Mouse (Mus musculus): Measurements from ENCODE around the gene Slc12a7. TPM values are rescaled to one million over a fixed set of nuclear protein-coding genes. Genes with fewer than 3 reads are reported as not detected.

The Slc12a7 gene
- polyA plus RNA-seq, 1 experiment from 2014 or later: 28.1 TPM

DNA sequence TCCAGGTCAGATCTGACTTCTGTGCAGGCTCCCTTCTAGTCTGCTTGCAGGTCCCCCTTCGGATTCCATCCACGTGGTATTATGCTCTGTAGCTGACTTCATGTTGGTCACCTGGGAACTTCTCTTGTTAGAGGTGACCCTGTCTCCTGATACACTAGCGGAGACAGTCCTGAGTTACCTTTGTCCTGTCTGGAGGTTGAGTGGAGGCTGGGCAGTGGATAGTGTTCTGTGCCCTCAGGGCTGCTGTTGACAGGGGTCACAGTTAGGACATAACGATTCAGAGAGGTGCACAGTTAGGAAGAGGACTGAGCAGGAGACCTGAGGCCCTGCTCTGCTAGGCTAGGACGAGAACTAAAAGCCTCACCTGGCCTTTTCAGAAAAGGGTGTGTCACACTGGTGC is 34.9 kb downstream of the Slc12a7 start:
- WGBS: 70% methylated on average over 5 of the region's 5 CpGs
- no peaks in the 10 kb centered on the region for H3K9me3 ChIP-seq (ENCODE audit: low read length)
- H3K4me1 ChIP-seq (ENCODE audit: insufficient read depth, low read length): peaks cover 76% of the 10 kb centered on the region
- 0 out of 2 replicates have a peak, but pooled peaks cover 3% of the 10 kb centered on the region for H3K36me3 ChIP-seq (ENCODE audit: insufficient read depth, low read length)
- H3K27me3 ChIP-seq (ENCODE audit: insufficient read depth, low read length): no peaks in the 10 kb centered on the region
- no peak overlapping the region for H3K27ac ChIP-seq (ENCODE audit: low read length)
- H3K9ac ChIP-seq (replicated peaks; ENCODE audit: low read length): no peak overlapping the region; the same call in 1 of the 2 replicates
- H3K4me2 ChIP-seq (replicated peaks; ENCODE audit: low read depth, low read length): no peak overlapping the region
- no peak for ATAC-seq (ENCODE audit: low FRiP score, low TSS enrichment)
- H3K4me3 ChIP-seq (ENCODE audit: low read length): no peak overlapping the region

DNA sequence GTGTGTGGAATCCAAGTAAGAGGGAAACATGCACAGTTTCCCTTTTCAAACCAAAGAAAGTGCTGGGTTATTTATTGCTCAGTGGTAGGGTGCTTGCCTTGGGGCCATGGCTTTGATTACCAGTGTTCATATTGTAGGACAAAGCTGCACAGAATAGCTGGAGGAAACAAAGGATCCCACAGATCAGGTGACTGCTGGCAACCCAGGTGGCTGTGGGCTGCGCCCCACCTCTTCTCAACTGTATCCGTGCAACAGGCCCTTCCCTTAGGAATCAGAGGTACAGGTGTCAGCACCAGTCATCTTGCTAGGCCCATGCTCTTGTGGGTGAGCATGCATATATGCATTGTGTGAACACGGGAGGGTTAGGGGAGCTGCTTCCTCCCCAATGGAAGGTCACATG is 35.4 kb downstream of the Slc12a7 start:
- no peaks in the 10 kb centered on the region for H3K9me3 ChIP-seq (ENCODE audit: low read length)
- H3K36me3 ChIP-seq (ENCODE audit: insufficient read depth, low read length): 0 out of 2 replicates have a peak, but pooled peaks cover 3% of the 10 kb centered on the region
- H3K4me2 ChIP-seq (replicated peaks; ENCODE audit: low read depth, low read length): no peak overlapping the region
- H3K4me3 ChIP-seq (ENCODE audit: low read length): no peak overlapping the region
- no peak overlapping the region for H3K27ac ChIP-seq (ENCODE audit: low read length)
- peaks cover 82% of the 10 kb centered on the region for H3K4me1 ChIP-seq (ENCODE audit: insufficient read depth, low read length)
- H3K9ac ChIP-seq (replicated peaks; ENCODE audit: low read length): no peak overlapping the region
- H3K27me3 ChIP-seq (ENCODE audit: insufficient read depth, low read length): no peaks in the 10 kb centered on the region
- WGBS: 67% methylated on average over 3 of the region's 3 CpGs
- ATAC-seq (ENCODE audit: low FRiP score, low TSS enrichment): no peak

DNA sequence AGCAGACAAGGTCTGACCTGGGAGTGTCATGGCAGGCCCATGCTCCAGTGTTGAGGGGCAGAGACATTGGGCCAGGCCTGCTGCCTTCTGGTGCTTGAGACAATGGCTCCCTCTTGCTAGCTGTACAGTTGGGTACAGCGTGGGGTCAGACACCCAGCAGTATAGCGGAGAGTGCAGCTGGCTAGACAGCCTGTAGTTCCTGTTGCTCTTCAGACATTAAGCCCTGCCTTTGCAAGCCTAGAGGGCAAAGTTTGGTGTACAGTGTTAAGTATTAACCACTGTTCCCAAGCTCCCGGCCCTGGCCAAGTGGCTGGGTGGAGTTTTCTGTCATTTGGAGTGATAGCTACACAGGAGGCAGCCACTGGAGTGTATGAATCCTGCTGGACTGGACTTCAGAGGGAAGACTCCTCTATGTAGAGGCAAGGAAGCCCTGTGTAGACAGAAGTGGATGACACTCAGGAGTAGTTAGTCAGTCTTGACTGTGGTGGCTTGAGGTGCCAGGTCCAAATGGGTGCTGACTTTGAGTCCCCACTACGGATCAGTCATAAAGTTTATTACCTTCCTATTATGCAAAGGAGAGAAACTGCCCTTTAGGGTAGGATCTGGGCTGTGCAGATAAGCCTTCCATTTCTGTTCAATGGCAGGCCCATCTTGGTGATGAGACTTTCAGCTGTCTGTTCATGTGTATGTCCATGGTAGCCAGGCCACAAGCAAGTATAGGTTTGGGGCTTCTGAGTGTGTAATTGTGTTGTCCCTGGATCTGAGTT is 37.2 kb downstream of the Slc12a7 start:
- Histone ChIP-seq H3K9ac (replicated peaks; ENCODE audit: low read length) (0 out of 2 replicates have a peak overlapping the region, but pooled peaks have one; percentile 11), H3K4me2 (replicated peaks; ENCODE audit: low read depth, low read length) (no peak overlapping the region; the same call in 1 of the 2 replicates), H3K9me3 (ENCODE audit: low read length) (no peaks in the 10 kb centered on the region), H3K27ac (ENCODE audit: low read length) (peak overlapping the region; percentile 79), H3K36me3 (ENCODE audit: insufficient read depth, low read length) (0 out of 2 replicates have a peak, but pooled peaks cover 3% of the 10 kb centered on the region), H3K4me3 (ENCODE audit: low read length) (no peak overlapping the region), H3K27me3 (ENCODE audit: insufficient read depth, low read length) (no peaks in the 10 kb centered on the region), H3K4me1 (ENCODE audit: insufficient read depth, low read length) (peaks cover 80% of the 10 kb centered on the region)
- WGBS: 42% methylated on average over 4 of the region's 4 CpGs
- ATAC-seq (ENCODE audit: low FRiP score, low TSS enrichment): peak; percentile 86

DNA sequence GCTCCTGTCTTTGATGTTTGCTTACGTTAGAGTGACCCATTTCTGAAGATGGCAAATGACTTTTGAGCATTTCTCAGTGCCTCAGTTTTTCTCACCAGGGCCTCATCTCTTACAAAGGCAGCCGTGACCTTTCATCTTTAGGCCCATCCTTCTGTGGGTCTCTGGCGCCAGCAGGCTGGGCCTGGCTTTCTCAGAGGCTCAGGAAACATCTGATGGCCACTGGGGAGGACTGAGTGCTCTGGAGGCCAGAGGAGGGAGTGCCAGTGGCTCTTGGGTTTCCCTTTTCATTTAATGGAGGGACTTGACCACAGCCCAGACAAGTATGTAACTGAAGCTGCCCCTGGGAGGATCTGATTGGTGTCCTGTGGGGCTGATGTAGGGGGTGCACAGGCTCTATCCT is 38.2 kb downstream of the Slc12a7 start:
- Histone ChIP-seq H3K4me3 (ENCODE audit: low read length) (no peak overlapping the region), H3K36me3 (ENCODE audit: insufficient read depth, low read length) (0 out of 2 replicates have a peak, but pooled peaks cover 3% of the 10 kb centered on the region), H3K27ac (ENCODE audit: low read length) (peak overlapping the region; percentile 53; the same call in 1 of the 2 replicates), H3K9ac (replicated peaks; ENCODE audit: low read length) (no peak overlapping the region), H3K27me3 (ENCODE audit: insufficient read depth, low read length) (no peaks in the 10 kb centered on the region), H3K4me1 (ENCODE audit: insufficient read depth, low read length) (peaks cover 73% of the 10 kb centered on the region), H3K4me2 (replicated peaks; ENCODE audit: low read depth, low read length) (no peak overlapping the region), H3K9me3 (ENCODE audit: low read length) (no peaks in the 10 kb centered on the region)
- 39% methylated on average over 3 of the region's 3 CpGs for WGBS
- peak; percentile 17; the same call in 1 of the 2 replicates for ATAC-seq (ENCODE audit: low FRiP score, low TSS enrichment)

DNA sequence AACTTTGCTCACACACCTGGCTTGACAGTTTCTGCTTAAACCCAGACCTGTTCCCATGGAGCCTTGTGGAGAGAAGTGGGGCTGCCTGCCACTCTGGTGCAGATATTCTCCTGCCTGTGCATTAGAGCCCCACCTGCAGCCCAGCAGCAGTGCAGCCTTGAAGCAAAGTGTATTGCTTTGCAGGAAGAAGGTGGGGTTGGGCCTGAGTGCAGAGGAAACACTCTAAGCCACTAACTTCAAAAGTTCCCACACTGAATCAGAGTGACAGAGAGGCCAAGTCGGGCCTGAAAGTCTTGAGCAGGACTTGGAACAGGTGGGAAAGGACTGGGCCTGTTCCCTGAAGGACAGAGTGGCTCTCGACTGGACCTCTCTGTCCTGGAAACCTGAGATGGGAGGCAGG is 39.8 kb downstream of the Slc12a7 start:
- Histone ChIP-seq H3K4me2 (replicated peaks; ENCODE audit: low read depth, low read length) (no peak overlapping the region), H3K27ac (ENCODE audit: low read length) (peak overlapping the region; percentile 59; the same call in 1 of the 2 replicates), H3K4me3 (ENCODE audit: low read length) (no peak overlapping the region), H3K9me3 (ENCODE audit: low read length) (no peaks in the 10 kb centered on the region), H3K27me3 (ENCODE audit: insufficient read depth, low read length) (no peaks in the 10 kb centered on the region), H3K36me3 (ENCODE audit: insufficient read depth, low read length) (0 out of 2 replicates have a peak, but pooled peaks cover 3% of the 10 kb centered on the region), H3K9ac (replicated peaks; ENCODE audit: low read length) (peak overlapping the region; percentile 36; the same call in 1 of the 2 replicates), H3K4me1 (ENCODE audit: insufficient read depth, low read length) (peaks cover 61% of the 10 kb centered on the region)
- no peak for ATAC-seq (ENCODE audit: low FRiP score, low TSS enrichment)
- WGBS: 27% methylated on average over 2 of the region's 2 CpGs

DNA sequence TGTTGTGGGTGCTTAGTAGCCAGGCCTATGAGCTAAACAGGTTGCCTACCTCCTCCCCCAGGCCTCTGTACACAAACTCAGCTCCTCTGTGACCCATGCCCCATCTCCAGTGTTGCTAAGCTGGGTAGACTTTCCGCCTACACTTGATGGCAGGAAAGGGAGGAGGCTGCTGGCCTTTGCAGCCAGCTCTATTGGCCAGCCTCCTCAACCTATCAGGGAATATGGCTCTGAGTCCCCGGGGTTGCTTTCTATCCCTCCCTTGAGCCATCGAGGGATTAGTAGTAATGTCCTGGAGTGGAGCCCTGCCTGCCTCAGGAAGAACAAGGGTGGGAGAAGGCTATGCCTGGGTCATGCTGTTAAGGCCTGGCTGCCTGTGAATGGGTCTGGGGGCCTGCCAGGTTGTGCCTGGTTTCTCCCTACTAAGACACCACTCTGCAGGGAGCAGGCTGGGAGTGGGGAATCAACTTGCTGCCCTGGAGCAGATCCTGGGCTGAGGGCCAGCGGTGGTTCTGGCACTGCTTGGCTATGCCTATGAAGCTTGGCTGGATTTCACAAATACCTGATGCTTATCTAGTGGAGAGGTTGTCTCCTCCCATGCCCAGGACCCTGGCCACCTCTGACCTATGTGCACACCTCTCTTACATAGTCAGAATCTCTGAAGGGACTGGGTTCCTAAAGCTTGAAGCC is 40.8 kb downstream of the Slc12a7 start:
- 0 out of 2 replicates have a peak overlapping the region, but pooled peaks have one; percentile 9 for H3K9ac ChIP-seq (replicated peaks; ENCODE audit: low read length)
- 42% methylated on average over 4 of the region's 4 CpGs for WGBS
- no peaks in the 10 kb centered on the region for H3K9me3 ChIP-seq (ENCODE audit: low read length)
- no peak for ATAC-seq (ENCODE audit: low FRiP score, low TSS enrichment)
- H3K4me3 ChIP-seq (ENCODE audit: low read length): no peak overlapping the region
- H3K4me2 ChIP-seq (replicated peaks; ENCODE audit: low read depth, low read length): no peak overlapping the region
- H3K27me3 ChIP-seq (ENCODE audit: insufficient read depth, low read length): no peaks in the 10 kb centered on the region
- peaks cover 51% of the 10 kb centered on the region for H3K4me1 ChIP-seq (ENCODE audit: insufficient read depth, low read length)
- H3K36me3 ChIP-seq (ENCODE audit: insufficient read depth, low read length): no peaks in the 10 kb centered on the region
- peak overlapping the region; percentile 59; the same call in 1 of the 2 replicates for H3K27ac ChIP-seq (ENCODE audit: low read length)

DNA sequence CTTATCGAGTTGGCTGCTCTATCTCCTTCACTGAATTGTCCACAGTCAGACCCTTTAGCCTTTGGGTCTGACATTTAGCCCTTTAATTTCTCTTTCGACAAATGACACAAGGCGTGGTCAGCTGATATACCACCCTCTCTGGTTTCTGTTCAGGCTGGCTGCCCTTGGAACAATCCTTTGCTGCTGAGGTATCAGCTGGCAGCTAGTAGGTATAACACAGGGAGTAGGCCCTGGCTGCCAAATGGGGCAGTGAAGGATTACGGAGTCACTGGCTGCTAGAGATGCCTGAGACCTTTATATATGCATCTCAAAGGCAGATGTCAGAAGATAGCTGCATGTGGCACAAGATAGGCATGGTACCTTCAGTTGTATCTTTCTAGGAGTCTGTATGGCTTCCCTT is 42.9 kb downstream of the Slc12a7 start:
- Histone ChIP-seq H3K4me3 (ENCODE audit: low read length) (no peak overlapping the region), H3K4me1 (ENCODE audit: insufficient read depth, low read length) (peaks cover 30% of the 10 kb centered on the region), H3K4me2 (replicated peaks; ENCODE audit: low read depth, low read length) (no peak overlapping the region), H3K9ac (replicated peaks; ENCODE audit: low read length) (no peak overlapping the region), H3K36me3 (ENCODE audit: insufficient read depth, low read length) (no peaks in the 10 kb centered on the region), H3K27me3 (ENCODE audit: insufficient read depth, low read length) (no peaks in the 10 kb centered on the region), H3K9me3 (ENCODE audit: low read length) (no peaks in the 10 kb centered on the region), H3K27ac (ENCODE audit: low read length) (no peak overlapping the region)
- ATAC-seq (ENCODE audit: low FRiP score, low TSS enrichment): no peak
- WGBS: 41% methylated on average over 4 of the region's 4 CpGs

DNA sequence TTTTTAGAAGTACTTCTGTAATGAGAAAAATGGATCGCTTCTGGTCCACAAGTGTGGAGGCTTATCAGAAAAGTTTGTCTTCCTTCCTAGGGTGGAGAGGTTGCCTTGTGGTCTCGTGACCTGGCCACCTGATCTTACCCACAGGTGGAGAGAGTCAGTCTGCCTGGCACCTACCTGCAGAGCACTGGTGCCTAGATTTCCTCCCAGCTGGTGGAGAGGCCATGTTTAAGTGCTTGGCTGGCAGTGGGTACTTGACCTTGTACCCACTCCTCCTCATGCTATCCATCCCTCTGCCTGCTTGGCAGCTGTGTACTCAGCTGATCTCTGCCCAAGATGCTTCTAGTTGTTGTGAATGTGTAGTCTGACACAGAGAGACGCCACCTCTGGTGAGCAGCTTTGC is 44.7 kb downstream of the Slc12a7 start:
- H3K27me3 ChIP-seq (ENCODE audit: insufficient read depth, low read length): no peaks in the 10 kb centered on the region
- H3K4me2 ChIP-seq (replicated peaks; ENCODE audit: low read depth, low read length): no peak overlapping the region
- no peaks in the 10 kb centered on the region for H3K36me3 ChIP-seq (ENCODE audit: insufficient read depth, low read length)
- H3K27ac ChIP-seq (ENCODE audit: low read length): no peak overlapping the region
- WGBS: 79% methylated on average over 3 of the region's 3 CpGs
- ATAC-seq (ENCODE audit: low FRiP score, low TSS enrichment): no peak
- H3K4me3 ChIP-seq (ENCODE audit: low read length): no peak overlapping the region
- no peak overlapping the region for H3K9ac ChIP-seq (replicated peaks; ENCODE audit: low read length)
- no peaks in the 10 kb centered on the region for H3K9me3 ChIP-seq (ENCODE audit: low read length)
- H3K4me1 ChIP-seq (ENCODE audit: insufficient read depth, low read length): peaks cover 18% of the 10 kb centered on the region

DNA sequence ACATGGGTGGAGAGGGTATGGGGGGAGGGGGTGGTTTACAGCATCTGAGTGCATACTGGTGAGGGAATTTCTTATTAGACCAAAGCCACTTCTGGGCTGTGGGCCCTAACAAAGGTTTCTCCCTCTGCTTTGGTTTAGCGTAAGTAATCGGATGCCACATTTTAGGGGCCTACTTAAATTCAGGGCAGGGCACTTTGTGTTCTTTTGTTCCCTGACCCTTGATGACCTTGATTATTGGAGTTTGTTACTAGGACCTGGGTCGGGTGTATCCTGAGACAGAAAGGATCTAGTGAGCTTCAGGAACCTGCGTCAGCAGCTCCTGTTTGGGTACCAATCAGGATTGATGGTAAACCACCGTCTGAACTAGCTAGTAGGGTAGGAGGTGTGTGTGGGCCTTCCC is 49.6 kb downstream of the Slc12a7 start:
- no peak for ATAC-seq (ENCODE audit: low FRiP score, low TSS enrichment)
- Histone ChIP-seq H3K27me3 (ENCODE audit: insufficient read depth, low read length) (no peaks in the 10 kb centered on the region), H3K4me3 (ENCODE audit: low read length) (no peak overlapping the region), H3K9ac (replicated peaks; ENCODE audit: low read length) (no peak overlapping the region), H3K4me1 (ENCODE audit: insufficient read depth, low read length) (0 out of 2 replicates have a peak, but pooled peaks cover 3% of the 10 kb centered on the region), H3K9me3 (ENCODE audit: low read length) (no peaks in the 10 kb centered on the region), H3K36me3 (ENCODE audit: insufficient read depth, low read length) (peaks cover 18% of the 10 kb centered on the region), H3K4me2 (replicated peaks; ENCODE audit: low read depth, low read length) (no peak overlapping the region), H3K27ac (ENCODE audit: low read length) (no peak overlapping the region)
- WGBS: 30% methylated on average over 5 of the region's 5 CpGs

DNA sequence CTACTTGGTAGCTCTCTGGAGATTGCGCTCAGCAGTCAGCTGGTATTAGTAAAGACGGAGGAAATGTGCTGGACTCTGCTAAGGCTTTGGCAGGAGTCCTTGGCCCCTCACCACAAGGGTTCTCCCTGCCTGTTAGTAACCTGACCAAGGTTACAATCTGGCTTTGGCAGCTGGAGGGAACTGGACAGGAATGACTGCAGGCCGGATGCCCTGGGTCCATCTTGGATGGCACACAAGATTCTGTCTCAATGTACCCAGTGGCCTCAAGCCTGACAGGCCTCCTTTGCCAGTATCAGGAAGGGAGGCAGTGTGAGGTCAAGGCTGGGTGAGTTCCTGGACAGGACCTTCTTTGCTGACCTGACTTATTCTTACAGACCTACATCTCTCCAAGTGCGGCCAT is 59.3 kb downstream of the Slc12a7 start:
- no peak overlapping the region for H3K4me2 ChIP-seq (replicated peaks; ENCODE audit: low read depth, low read length)
- no peak overlapping the region for H3K4me3 ChIP-seq (ENCODE audit: low read length)
- WGBS: 93% methylated on average over 4 of the region's 4 CpGs
- no peak for ATAC-seq (ENCODE audit: low FRiP score, low TSS enrichment)
- H3K9ac ChIP-seq (replicated peaks; ENCODE audit: low read length): no peak overlapping the region
- H3K4me1 ChIP-seq (ENCODE audit: insufficient read depth, low read length): no peaks in the 10 kb centered on the region
- H3K27me3 ChIP-seq (ENCODE audit: insufficient read depth, low read length): no peaks in the 10 kb centered on the region
- H3K36me3 ChIP-seq (ENCODE audit: insufficient read depth, low read length): peaks cover 54% of the 10 kb centered on the region
- H3K27ac ChIP-seq (ENCODE audit: low read length): no peak overlapping the region
- H3K9me3 ChIP-seq (ENCODE audit: low read length): no peaks in the 10 kb centered on the region
